Mouse (Mus musculus): ENCODE data around the gene Sbno2. TPM values are rescaled to one million over a fixed set of nuclear protein-coding genes. Genes with fewer than 3 reads are reported as not detected.

Gene Sbno2
- polyA plus RNA-seq, 1 experiment from 2014 or later: 14.9 TPM

GRCm38 (mm10) chr10:80015583-80015982 is 89.8 kb downstream of the Sbno2 start:
- 79% methylated on average over 10 of the region's 10 CpGs for WGBS
- no peak for ATAC-seq
- Histone ChIP-seq H3K4me2 (ENCODE audit: low read length) (no peak overlapping the region), H3K27me3 (replicated peaks; ENCODE audit: control insufficient read depth, insufficient read depth, low read length) (peaks cover 62% of the 10 kb centered on the region), H3K9ac (replicated peaks; ENCODE audit: low read depth, low read length) (no peak overlapping the region), H3K4me3 (replicated peaks; ENCODE audit: low read length) (no peak overlapping the region), H3K27ac (ENCODE audit: low read length) (no peak overlapping the region), H3K36me3 (ENCODE audit: control insufficient read depth, insufficient read depth) (peaks cover 5% of the 10 kb centered on the region; the same call in 1 of the 2 replicates), H3K4me1 (replicated peaks; ENCODE audit: control insufficient read depth, insufficient read depth, low read length) (no peaks in the 10 kb centered on the region), H3K9me3 (ENCODE audit: control insufficient read depth, low read length) (peaks cover 7% of the 10 kb centered on the region)

GRCm38 (mm10) chr10:80014484-80015290 is 90.7 kb downstream of the Sbno2 start:
- 21% methylated on average over 28 of the region's 28 CpGs for WGBS
- H3K27ac ChIP-seq (ENCODE audit: low read length): no peak overlapping the region
- no peak overlapping the region for H3K4me2 ChIP-seq (ENCODE audit: low read length)
- ATAC-seq: no peak
- H3K4me1 ChIP-seq (replicated peaks; ENCODE audit: control insufficient read depth, insufficient read depth, low read length): no peaks in the 10 kb centered on the region
- H3K4me3 ChIP-seq (replicated peaks; ENCODE audit: low read length): no peak overlapping the region
- peaks cover 16% of the 10 kb centered on the region for H3K9me3 ChIP-seq (ENCODE audit: control insufficient read depth, low read length)
- H3K9ac ChIP-seq (replicated peaks; ENCODE audit: low read depth, low read length): no peak overlapping the region
- H3K36me3 ChIP-seq (ENCODE audit: control insufficient read depth, insufficient read depth): peaks cover 7% of the 10 kb centered on the region; the same call in 1 of the 2 replicates
- H3K27me3 ChIP-seq (replicated peaks; ENCODE audit: control insufficient read depth, insufficient read depth, low read length): peaks cover 62% of the 10 kb centered on the region

GRCm38 (mm10) chr10:80013609-80014008 is 91.8 kb downstream of the Sbno2 start:
- H3K9me3 ChIP-seq (ENCODE audit: control insufficient read depth, low read length): peaks cover 18% of the 10 kb centered on the region
- 23% methylated on average over 25 of the region's 25 CpGs for WGBS

GRCm38 (mm10) chr10:80011740-80012139 is 93.6 kb downstream of the Sbno2 start:
- Histone ChIP-seq H3K9me3 (ENCODE audit: control insufficient read depth, low read length) (peaks cover 18% of the 10 kb centered on the region), H3K27ac (ENCODE audit: low read length) (no peak overlapping the region), H3K4me3 (replicated peaks; ENCODE audit: low read length) (no peak overlapping the region), H3K36me3 (ENCODE audit: control insufficient read depth, insufficient read depth) (peaks cover 7% of the 10 kb centered on the region; the same call in 1 of the 2 replicates), H3K27me3 (replicated peaks; ENCODE audit: control insufficient read depth, insufficient read depth, low read length) (peaks cover 45% of the 10 kb centered on the region), H3K4me1 (replicated peaks; ENCODE audit: control insufficient read depth, insufficient read depth, low read length) (no peaks in the 10 kb centered on the region), H3K9ac (replicated peaks; ENCODE audit: low read depth, low read length) (no peak overlapping the region), H3K4me2 (ENCODE audit: low read length) (no peak overlapping the region)
- ATAC-seq: no peak
- WGBS: 85% methylated on average over 6 of the region's 6 CpGs

More at GRCm38 (mm10) chr10:80013609-80014008, 91.8 kb downstream of the Sbno2 start:
- Histone ChIP-seq H3K27ac (ENCODE audit: low read length) (no peak overlapping the region), H3K27me3 (replicated peaks; ENCODE audit: control insufficient read depth, insufficient read depth, low read length) (peaks cover 52% of the 10 kb centered on the region), H3K36me3 (ENCODE audit: control insufficient read depth, insufficient read depth) (peaks cover 7% of the 10 kb centered on the region; the same call in 1 of the 2 replicates), H3K9ac (replicated peaks; ENCODE audit: low read depth, low read length) (no peak overlapping the region), H3K4me2 (ENCODE audit: low read length) (no peak overlapping the region), H3K4me3 (replicated peaks; ENCODE audit: low read length) (no peak overlapping the region), H3K4me1 (replicated peaks; ENCODE audit: control insufficient read depth, insufficient read depth, low read length) (no peaks in the 10 kb centered on the region)
- ATAC-seq: no peak

Other genes starting within 250 kb of the Sbno2 start
- 12.4 and 15.3 TPM in 2 replicates for gene Prtn3, start 231.1 kb downstream of the Sbno2 start, polyA plus RNA-seq (2015; fragmentation: Nextera tagmentation; extraction: Ambion mirVana)
- 415 and 495 TPM in 2 replicates for gene Plppr3, start 230.9 kb downstream of the Sbno2 start, polyA plus RNA-seq (2015; fragmentation: Nextera tagmentation; extraction: Ambion mirVana)
- gene Elane, start 219.3 kb downstream of the Sbno2 start, polyA plus RNA-seq (2015; fragmentation: Nextera tagmentation; extraction: Ambion mirVana): not detected in 2 replicates
- gene Cfd, start 214.7 kb downstream of the Sbno2 start, polyA plus RNA-seq (2015; fragmentation: Nextera tagmentation; extraction: Ambion mirVana): not detected in 2 replicates
- gene Med16, start 196.6 kb downstream of the Sbno2 start, polyA plus RNA-seq (2015; fragmentation: Nextera tagmentation; extraction: Ambion mirVana): 53.8 and 54.0 TPM in 2 replicates
- 17.7 and 36.3 TPM in 2 replicates for gene Gm26602, start 194.7 kb downstream of the Sbno2 start, polyA plus RNA-seq (2015; fragmentation: Nextera tagmentation; extraction: Ambion mirVana)
- gene Kiss1r, start 188.6 kb downstream of the Sbno2 start, polyA plus RNA-seq (2015; fragmentation: Nextera tagmentation; extraction: Ambion mirVana): 2.7 and 3.6 TPM in 2 replicates
- gene R3hdm4, start 184.4 kb downstream of the Sbno2 start, polyA plus RNA-seq (2015; fragmentation: Nextera tagmentation; extraction: Ambion mirVana): 289 and 309 TPM in 2 replicates
- gene Arid3a, start 178.5 kb downstream of the Sbno2 start, polyA plus RNA-seq (2015; fragmentation: Nextera tagmentation; extraction: Ambion mirVana): 2.4 and 3.5 TPM in 2 replicates
- gene Wdr18, start 145.4 kb downstream of the Sbno2 start, polyA plus RNA-seq (2015; fragmentation: Nextera tagmentation; extraction: Ambion mirVana): 81.8 and 97.7 TPM in 2 replicates
- gene Grin3b, start 134.9 kb downstream of the Sbno2 start, polyA plus RNA-seq (2015; fragmentation: Nextera tagmentation; extraction: Ambion mirVana): 0.29 and 0.60 TPM in 2 replicates
- gene Tmem259, start 121.2 kb downstream of the Sbno2 start, polyA plus RNA-seq (2015; fragmentation: Nextera tagmentation; extraction: Ambion mirVana): 12.3 and 12.8 TPM in 2 replicates
- gene Cnn2, start 117.0 kb downstream of the Sbno2 start, polyA plus RNA-seq (2015; fragmentation: Nextera tagmentation; extraction: Ambion mirVana): 30.5 and 31.3 TPM in 2 replicates
- 3.9 and 4.7 TPM in 2 replicates for gene Abca7, start 109.1 kb downstream of the Sbno2 start, polyA plus RNA-seq (2015; fragmentation: Nextera tagmentation; extraction: Ambion mirVana)
- 1.2 and 1.8 TPM in 2 replicates for gene Arhgap45, start 88.9 kb downstream of the Sbno2 start, polyA plus RNA-seq (2015; fragmentation: Nextera tagmentation; extraction: Ambion mirVana)
- gene Polr2e, start 65.8 kb downstream of the Sbno2 start, polyA plus RNA-seq (2015; fragmentation: Nextera tagmentation; extraction: Ambion mirVana): 173 and 178 TPM in 2 replicates
- gene Gpx4, start 58.4 kb downstream of the Sbno2 start, polyA plus RNA-seq (2015; fragmentation: Nextera tagmentation; extraction: Ambion mirVana): 443 and 475 TPM in 2 replicates
- gene Stk11, start 10.2 kb upstream of the Sbno2 start, polyA plus RNA-seq (2015; fragmentation: Nextera tagmentation; extraction: Ambion mirVana): 18.0 and 19.7 TPM in 2 replicates
- 404 and 433 TPM in 2 replicates for gene Atp5d, start 33.1 kb upstream of the Sbno2 start, polyA plus RNA-seq (2015; fragmentation: Nextera tagmentation; extraction: Ambion mirVana)
- 33.0 and 44.5 TPM in 2 replicates for gene Cbarp, start 35.3 kb upstream of the Sbno2 start, polyA plus RNA-seq (2015; fragmentation: Nextera tagmentation; extraction: Ambion mirVana)
- 26.5 and 30.9 TPM in 2 replicates for gene Midn, start 42.7 kb upstream of the Sbno2 start, polyA plus RNA-seq (2015; fragmentation: Nextera tagmentation; extraction: Ambion mirVana)
- gene Cirbp, start 60.4 kb upstream of the Sbno2 start, polyA plus RNA-seq (2015; fragmentation: Nextera tagmentation; extraction: Ambion mirVana): 318 and 335 TPM in 2 replicates
- 8.5 and 10.6 TPM in 2 replicates for gene 1600002K03Rik, start 67.4 kb upstream of the Sbno2 start, polyA plus RNA-seq (2015; fragmentation: Nextera tagmentation; extraction: Ambion mirVana)
- 24.8 and 25.4 TPM in 2 replicates for gene Efna2, start 73.9 kb upstream of the Sbno2 start, polyA plus RNA-seq (2015; fragmentation: Nextera tagmentation; extraction: Ambion mirVana)
- 49.0 and 55.4 TPM in 2 replicates for gene Mum1, start 120.9 kb upstream of the Sbno2 start, polyA plus RNA-seq (2015; fragmentation: Nextera tagmentation; extraction: Ambion mirVana)
- gene Ndufs7, start 143.6 kb upstream of the Sbno2 start, polyA plus RNA-seq (2015; fragmentation: Nextera tagmentation; extraction: Ambion mirVana): 236 and 272 TPM in 2 replicates
- 22.7 and 24.6 TPM in 2 replicates for gene Gamt, start 155.4 kb upstream of the Sbno2 start, polyA plus RNA-seq (2015; fragmentation: Nextera tagmentation; extraction: Ambion mirVana)
- gene Dazap1, start 155.9 kb upstream of the Sbno2 start, polyA plus RNA-seq (2015; fragmentation: Nextera tagmentation; extraction: Ambion mirVana): 61.3 and 61.8 TPM in 2 replicates
- gene Rps15, start 186.9 kb upstream of the Sbno2 start, polyA plus RNA-seq (2015; fragmentation: Nextera tagmentation; extraction: Ambion mirVana): 531 and 538 TPM in 2 replicates
- gene Apc2, start 190.4 kb upstream of the Sbno2 start, polyA plus RNA-seq (2015; fragmentation: Nextera tagmentation; extraction: Ambion mirVana): 222 and 234 TPM in 2 replicates
- 32.5 and 34.2 TPM in 2 replicates for gene 2310011J03Rik, start 215.0 kb upstream of the Sbno2 start, polyA plus RNA-seq (2015; fragmentation: Nextera tagmentation; extraction: Ambion mirVana)
- 3.1 and 3.9 TPM in 2 replicates for gene Pcsk4, start 223.9 kb upstream of the Sbno2 start, polyA plus RNA-seq (2015; fragmentation: Nextera tagmentation; extraction: Ambion mirVana)
- gene Reep6, start 224.4 kb upstream of the Sbno2 start, polyA plus RNA-seq (2015; fragmentation: Nextera tagmentation; extraction: Ambion mirVana): 2.2 and 3.2 TPM in 2 replicates
- gene Adamtsl5, start 242.8 kb upstream of the Sbno2 start, polyA plus RNA-seq (2015; fragmentation: Nextera tagmentation; extraction: Ambion mirVana): 0.51 and 0.66 TPM in 2 replicates

All from forebrain, embryonic 16.5 days (tissue).